Mouse (Mus musculus) heart, postnatal 0 days (tissue): ENCODE data around the gene Anxa6.

Experiments
- CTCF ChIP-seq: IDR thresholded peaks from 2 replicates; pipeline ENCODE4 v1.5.1; 2016; ENCODE audit warnings: antibody characterized with exemption, control low read depth, low read depth
- EP300 ChIP-seq: IDR thresholded peaks from 2 replicates; pipeline ENCODE4 v1.6.1; 2016; ENCODE audit warnings: antibody characterized with exemption, low read depth

DNA sequence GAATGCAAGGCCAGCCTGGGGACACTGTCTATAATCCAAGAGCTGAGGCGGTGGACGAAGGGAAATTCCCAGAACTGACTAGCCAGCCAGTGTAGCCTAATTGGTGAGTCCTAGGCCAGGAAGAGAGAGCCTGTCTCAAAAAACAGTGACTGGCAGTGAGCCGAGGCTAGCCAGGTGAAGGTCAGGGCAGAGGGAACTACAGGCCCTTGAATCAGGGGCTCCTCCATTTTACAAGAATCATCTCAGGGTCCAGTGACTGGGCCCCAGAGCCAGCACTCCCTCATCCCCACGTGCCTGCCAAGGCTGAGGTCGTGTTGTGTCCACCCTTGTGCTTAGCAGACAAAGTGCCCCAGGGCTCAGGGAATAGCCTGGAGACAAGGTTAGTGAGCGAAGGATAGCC, 82.6 kb downstream of the Anxa6 start:
- TF ChIP-seq CTCF (no peak), EP300 (no peak)
